Mouse (Mus musculus): ENCODE results near the gene Klk8. TPM values are rescaled to one million over a fixed set of nuclear protein-coding genes. Genes with fewer than 3 reads are reported as not detected.

Klk8 gene
- polyA plus RNA-seq, 1 experiment = 4.8 TPM

- DNase-seq (ENCODE audit: low read depth) = no peak
- TF ChIP-seq POLR2A (IDR thresholded peaks at IDR 0.05; ENCODE audit: borderline replicate concordance, extremely low read depth, insufficient read depth, insufficient read length, poor library complexity, severe bottlenecking) (no peak), CTCF (IDR thresholded peaks at IDR 0.05; ENCODE audit: borderline replicate concordance, extremely low read depth, insufficient read depth, insufficient read length) (no peak)
Measured at GRCm38 (mm10) chr7:43841701-43842100, 44.3 kb downstream of the Klk8 start, which contains the start of gene Klk5. Klk5 (plus strand) TSS chr7:43841971.

- no peak for DNase-seq (ENCODE audit: low read depth)
- TF ChIP-seq CTCF (IDR thresholded peaks at IDR 0.05; ENCODE audit: borderline replicate concordance, extremely low read depth, insufficient read depth, insufficient read length) (no peak), POLR2A (IDR thresholded peaks at IDR 0.05; ENCODE audit: borderline replicate concordance, extremely low read depth, insufficient read depth, insufficient read length, poor library complexity, severe bottlenecking) (no peak)
Measured at GRCm38 (mm10) chr7:43843801-43844200, 46.4 kb downstream of the Klk8 start.

- no peak for DNase-seq (ENCODE audit: low read depth)
- TF ChIP-seq CTCF (IDR thresholded peaks at IDR 0.05; ENCODE audit: borderline replicate concordance, extremely low read depth, insufficient read depth, insufficient read length) (no peak), POLR2A (IDR thresholded peaks at IDR 0.05; ENCODE audit: borderline replicate concordance, extremely low read depth, insufficient read depth, insufficient read length, poor library complexity, severe bottlenecking) (no peak)
Measured at GRCm38 (mm10) chr7:43851616-43852015, 54.2 kb downstream of the Klk8 start.

Other genes starting within 250 kb of the Klk8 start
- gene Zfp658, start 235.3 kb upstream of the Klk8 start, polyA plus RNA-seq (2012; rRNA removed) = 10.8 and 11.8 TPM in 2 replicates
- gene Zfp719, start 218.0 kb upstream of the Klk8 start, polyA plus RNA-seq (2012; rRNA removed) = 7.6 and 9.2 TPM in 2 replicates
- gene Zfp819, start 190.4 kb upstream of the Klk8 start, polyA plus RNA-seq (2012; rRNA removed) = 0.47 and 0.57 TPM in 2 replicates
- 0.05 TPM in 1 of 2 replicates, not detected in the other for gene Ceacam18, start 162.9 kb upstream of the Klk8 start, polyA plus RNA-seq (2012; rRNA removed)
- gene Siglece, start 137.4 kb upstream of the Klk8 start, polyA plus RNA-seq (2012; rRNA removed) = 0.19 and 0.27 TPM in 2 replicates
- 25.4 and 27.8 TPM in 2 replicates for gene Ctu1, start 125.6 kb upstream of the Klk8 start, polyA plus RNA-seq (2012; rRNA removed)
- 0.11 and 0.16 TPM in 2 replicates for gene Klk14, start 107.2 kb upstream of the Klk8 start, polyA plus RNA-seq (2012; rRNA removed)
- 0.04 and 0.14 TPM in 2 replicates for gene Klk13, start 85.0 kb upstream of the Klk8 start, polyA plus RNA-seq (2012; rRNA removed)
- not detected in 2 replicates for gene Klk12, start 28.7 kb upstream of the Klk8 start, polyA plus RNA-seq (2012; rRNA removed)
- gene Klk11, start 23.0 kb upstream of the Klk8 start, polyA plus RNA-seq (2012; rRNA removed) = 0.35 TPM in 1 of 2 replicates, not detected in the other
- gene Klk10, start 16.5 kb upstream of the Klk8 start, polyA plus RNA-seq (2012; rRNA removed) = 0.21 and 0.49 TPM in 2 replicates
- not detected in 2 replicates for gene Klk9, start 5.7 kb upstream of the Klk8 start, polyA plus RNA-seq (2012; rRNA removed)
- gene Klk7, start 13.7 kb downstream of the Klk8 start, polyA plus RNA-seq (2012; rRNA removed) = 0.05 and 0.08 TPM in 2 replicates
- gene Klk6, start 26.9 kb downstream of the Klk8 start, polyA plus RNA-seq (2012; rRNA removed) = not detected in 2 replicates
- not detected in 2 replicates for gene Klk5, start 44.4 kb downstream of the Klk8 start, polyA plus RNA-seq (2012; rRNA removed)
- gene Klk4, start 83.6 kb downstream of the Klk8 start, polyA plus RNA-seq (2012; rRNA removed) = 0.39 and 0.93 TPM in 2 replicates
- gene Klk15, start 136.2 kb downstream of the Klk8 start, polyA plus RNA-seq (2012; rRNA removed) = not detected in 2 replicates
- gene Klk1b8, start 153.1 kb downstream of the Klk8 start, polyA plus RNA-seq (2012; rRNA removed) = not detected in 2 replicates
- not detected in 2 replicates for gene Klk1b1, start 169.2 kb downstream of the Klk8 start, polyA plus RNA-seq (2012; rRNA removed)
- gene Klk1b9, start 178.5 kb downstream of the Klk8 start, polyA plus RNA-seq (2012; rRNA removed) = not detected in 2 replicates
- gene Klk1b11, start 198.3 kb downstream of the Klk8 start, polyA plus RNA-seq (2012; rRNA removed) = not detected in 2 replicates
- gene Klk1b26, start 214.6 kb downstream of the Klk8 start, polyA plus RNA-seq (2012; rRNA removed) = not detected in 2 replicates

Measured in brain, embryonic 14.5 days (tissue).